Mouse (Mus musculus) MEL (cell line): ENCODE results near the gene Mief1. TPM values are rescaled to one million over a fixed set of nuclear protein-coding genes. Genes with fewer than 3 reads are reported as not detected.

ENCODE experiments used
- DNase-seq: peaks from one replicate; pipeline ENCODE4 v3.0.0; 2011; ENCODE audit warnings: low read depth, low spot score
- H3K27ac ChIP-seq: 2 replicates; pipeline ENCODE4 v1.5.1; 2012; ENCODE audit warnings: low read depth, mild to moderate bottlenecking, control low read depth, low read length, moderate library complexity; ENCODE audit not compliant: control insufficient read depth
- H3K27me3 ChIP-seq, 2 experiments: fragments of 150-350 bp in 1 of 2; sonication (generic) in 1 of 2; 2 replicates each; pipeline ENCODE4 v1.6.1; 2012; ENCODE audit warnings: low read length in 2 of 2, mild to moderate bottlenecking in 2 of 2, improper control_type of control experiment in 1 of 2, moderate library complexity in 1 of 2; ENCODE audit not compliant: insufficient read depth in 2 of 2, control insufficient read depth in 1 of 2
- H3K36me3 ChIP-seq, 2 experiments: 2 replicates each; pipeline ENCODE4 v1.6.1; 2012 to 2014; ENCODE audit warnings: low read length in 2 of 2, improper control_type of control experiment in 1 of 2, inconsistent platforms in 1 of 2, mild to moderate bottlenecking in 1 of 2; ENCODE audit not compliant: insufficient read depth in 2 of 2, control insufficient read depth in 1 of 2
- H3K4me1 ChIP-seq, 2 experiments: fragments of 150-350 bp in 1 of 2; sonication (generic) in 1 of 2; 2 replicates each; pipeline ENCODE4 v1.6.1; 2012; ENCODE audit warnings: low read length in 2 of 2, improper control_type of control experiment in 1 of 2, mild to moderate bottlenecking in 1 of 2; ENCODE audit not compliant: insufficient read depth in 2 of 2, control insufficient read depth in 1 of 2
- H3K4me3 ChIP-seq, 2 experiments: fragments of 150-350 bp in 1 of 2; sonication (generic) in 1 of 2; 2 replicates each; pipeline ENCODE4 v1.5.1; 2012; ENCODE audit warnings: low read depth in 2 of 2, low read length in 2 of 2, mild to moderate bottlenecking in 2 of 2, moderate library complexity in 2 of 2, control low read depth in 1 of 2, improper control_type of control experiment in 1 of 2; ENCODE audit not compliant: control insufficient read depth in 1 of 2, insufficient read depth in 1 of 2
- H3K79me2 ChIP-seq: 2 replicates; pipeline ENCODE4 v1.6.1; 2012; ENCODE audit warnings: mild to moderate bottlenecking, low read length, moderate library complexity; ENCODE audit not compliant: control insufficient read depth, poor library complexity, insufficient read depth
- H3K9ac ChIP-seq: 2 replicates; pipeline ENCODE4 v1.6.1; 2012; ENCODE audit warnings: low read depth, mild to moderate bottlenecking, control low read depth, low read length, moderate library complexity; ENCODE audit not compliant: control insufficient read depth, poor library complexity, severe bottlenecking
- H3K9me3 ChIP-seq: fragments of 150-350 bp; sonication (generic); replicated peaks from 2 replicates; pipeline ENCODE4 v1.6.1; 2012; ENCODE audit warnings: mild to moderate bottlenecking, low read length, improper control_type of control experiment, moderate library complexity; ENCODE audit not compliant: insufficient read depth
- BHLHE40 ChIP-seq: IDR thresholded peaks from 2 replicates; pipeline ENCODE4 v1.6.1; 2012; ENCODE audit warnings: low read depth, mild to moderate bottlenecking, inconsistent platforms, low read length, improper control_type of control experiment, borderline replicate concordance
- CHD1 ChIP-seq: IDR thresholded peaks from 2 replicates; pipeline ENCODE4 v1.6.1; 2012; ENCODE audit warnings: low read depth, mild to moderate bottlenecking, inconsistent platforms, low read length, improper control_type of control experiment
- CHD2 ChIP-seq: IDR thresholded peaks from 2 replicates; pipeline ENCODE4 v1.6.1; 2011; ENCODE audit warnings: low read length, improper control_type of control experiment
- CTCF ChIP-seq, 3 experiments: IDR thresholded peaks in 2 of 3; conservative IDR thresholded peaks in 1 of 3; 2 replicates each; pipeline ENCODE4 v1.5.1; 2011 to 2012; ENCODE audit warnings: low read length in 3 of 3, low read depth in 2 of 3, mild to moderate bottlenecking in 2 of 3, improper control_type of control experiment in 1 of 3, inconsistent platforms in 1 of 3, mixed read lengths in 1 of 3, moderate library complexity in 1 of 3; ENCODE audit not compliant: control insufficient read depth in 1 of 3, insufficient read depth in 1 of 3, poor library complexity in 1 of 3, severe bottlenecking in 1 of 3
- E2F4 ChIP-seq: IDR thresholded peaks from 2 replicates; pipeline ENCODE4 v1.6.1; 2011; ENCODE audit warnings: low read depth, low read length, improper control_type of control experiment, borderline replicate concordance
- ELF1 ChIP-seq: IDR thresholded peaks from 2 replicates; pipeline ENCODE4 v1.6.1; 2014; ENCODE audit warnings: low read depth, mild to moderate bottlenecking, inconsistent platforms, low read length, improper control_type of control experiment, moderate library complexity
- EP300 ChIP-seq, 2 experiments: IDR thresholded peaks; 2 replicates each; pipeline ENCODE4 v1.6.1; 2011; ENCODE audit warnings: improper control_type of control experiment in 2 of 2, low read length in 2 of 2, low read depth in 1 of 2, mild to moderate bottlenecking in 1 of 2
- GABPA ChIP-seq: IDR thresholded peaks from 2 replicates; pipeline ENCODE4 v1.6.1; 2012; ENCODE audit warnings: low read depth, mild to moderate bottlenecking, inconsistent platforms, low read length, improper control_type of control experiment, moderate library complexity
- GATA1 ChIP-seq: IDR thresholded peaks from 2 replicates; pipeline ENCODE4 v1.6.1; 2011; ENCODE audit warnings: low read depth, low read length, improper control_type of control experiment
- HCFC1 ChIP-seq: IDR thresholded peaks from 2 replicates; pipeline ENCODE4 v1.6.1; 2012; ENCODE audit warnings: low read depth, mild to moderate bottlenecking, inconsistent platforms, low read length, improper control_type of control experiment, moderate library complexity
- JUND ChIP-seq: IDR thresholded peaks from 2 replicates; pipeline ENCODE4 v1.6.1; 2011; ENCODE audit warnings: low read depth, mild to moderate bottlenecking, improper control_type of control experiment, low read length
- KAT2A ChIP-seq: conservative IDR thresholded peaks from 2 replicates; pipeline ENCODE4 v1.6.1; 2012; ENCODE audit warnings: low read depth, low read length, improper control_type of control experiment, inconsistent platforms
- MAFK ChIP-seq: IDR thresholded peaks from 2 replicates; pipeline ENCODE4 v1.6.1; 2011; ENCODE audit warnings: low read depth, mild to moderate bottlenecking, low read length, improper control_type of control experiment, borderline replicate concordance
- MAX ChIP-seq: IDR thresholded peaks from 2 replicates; pipeline ENCODE4 v1.6.1; 2011; ENCODE audit warnings: low read length, improper control_type of control experiment
- MAZ ChIP-seq: IDR thresholded peaks from 2 replicates; pipeline ENCODE4 v1.6.1; 2012; ENCODE audit warnings: low read depth, mild to moderate bottlenecking, inconsistent platforms, low read length, improper control_type of control experiment
- MEF2A ChIP-seq: IDR thresholded peaks from 2 replicates; pipeline ENCODE4 v1.6.1; 2014; ENCODE audit warnings: low read depth, mild to moderate bottlenecking, inconsistent platforms, low read length, improper control_type of control experiment; ENCODE audit not compliant: poor library complexity, insufficient replicate concordance, severe bottlenecking; ENCODE audit errors: extremely low read depth
- MXI1 ChIP-seq: IDR thresholded peaks from 2 replicates; pipeline ENCODE4 v1.6.1; 2011; ENCODE audit warnings: mild to moderate bottlenecking, low read depth, low read length, improper control_type of control experiment
- MYB ChIP-seq: IDR thresholded peaks from 2 replicates; pipeline ENCODE4 v1.6.1; 2011; ENCODE audit warnings: mild to moderate bottlenecking, low read depth, low read length, improper control_type of control experiment
- MYC ChIP-seq: IDR thresholded peaks from 2 replicates; pipeline ENCODE4 v1.6.1; 2011; ENCODE audit warnings: low read depth, mild to moderate bottlenecking, low read length, improper control_type of control experiment, moderate library complexity
- NELFE ChIP-seq: IDR thresholded peaks from 2 replicates; pipeline ENCODE4 v1.6.1; 2011; ENCODE audit warnings: low read depth, low read length, improper control_type of control experiment
- NRF1 ChIP-seq: IDR thresholded peaks from 2 replicates; pipeline ENCODE4 v1.6.1; 2014; ENCODE audit warnings: low read depth, mild to moderate bottlenecking, inconsistent platforms, low read length, improper control_type of control experiment, moderate library complexity; ENCODE audit not compliant: poor library complexity, insufficient read depth, severe bottlenecking
- POLR2A ChIP-seq, 2 experiments: IDR thresholded peaks; 2 replicates each; pipeline ENCODE4 v1.6.1; 2011 to 2012; ENCODE audit warnings: low read length in 2 of 2, mild to moderate bottlenecking in 2 of 2, control low read depth in 1 of 2, improper control_type of control experiment in 1 of 2, low read depth in 1 of 2, moderate library complexity in 1 of 2; ENCODE audit not compliant: control insufficient read depth in 1 of 2, insufficient read depth in 1 of 2, poor library complexity in 1 of 2
- POLR2AphosphoS2 ChIP-seq: IDR thresholded peaks from 2 replicates; pipeline ENCODE4 v1.6.1; 2011; ENCODE audit warnings: low read length, improper control_type of control experiment
- POLR2AphosphoS5 ChIP-seq: IDR thresholded peaks from 2 replicates; pipeline ENCODE4 v1.6.1; 2012; ENCODE audit warnings: low read depth, borderline replicate concordance, mild to moderate bottlenecking, inconsistent platforms, low read length, moderate library complexity, mixed read lengths
- RAD21 ChIP-seq: IDR thresholded peaks from 2 replicates; pipeline ENCODE4 v1.6.1; 2011; ENCODE audit warnings: mild to moderate bottlenecking, low read depth, low read length, improper control_type of control experiment
- RCOR1 ChIP-seq: IDR thresholded peaks from 2 replicates; pipeline ENCODE4 v1.6.1; 2012; ENCODE audit warnings: low read depth, mild to moderate bottlenecking, inconsistent platforms, low read length, improper control_type of control experiment
- SIN3A ChIP-seq: IDR thresholded peaks from 2 replicates; pipeline ENCODE4 v1.6.1; 2012; ENCODE audit warnings: low read length, improper control_type of control experiment, inconsistent platforms
- SMC3 ChIP-seq: IDR thresholded peaks from 2 replicates; pipeline ENCODE4 v1.6.1; 2011; ENCODE audit warnings: low read depth, low read length, improper control_type of control experiment
- TAL1 ChIP-seq: IDR thresholded peaks from 2 replicates; pipeline ENCODE4 v1.6.1; 2012; ENCODE audit warnings: mild to moderate bottlenecking, inconsistent platforms, low read length, moderate library complexity, mixed read lengths
- TBP ChIP-seq: IDR thresholded peaks from 2 replicates; pipeline ENCODE4 v1.8.0; 2011; ENCODE audit warnings: low read depth, low read length, improper control_type of control experiment
- TCF12 ChIP-seq: IDR thresholded peaks from 2 replicates; pipeline ENCODE4 v1.6.1; 2014; ENCODE audit warnings: low read depth, mild to moderate bottlenecking, inconsistent platforms, low read length, improper control_type of control experiment, moderate library complexity
- UBTF ChIP-seq: IDR thresholded peaks from 2 replicates; pipeline ENCODE4 v1.6.1; 2012; ENCODE audit warnings: low read depth, mild to moderate bottlenecking, inconsistent platforms, low read length, improper control_type of control experiment, moderate library complexity, borderline replicate concordance; ENCODE audit not compliant: insufficient read depth
- USF1 ChIP-seq: IDR thresholded peaks from 2 replicates; pipeline ENCODE4 v1.6.1; 2014; ENCODE audit warnings: low read depth, mild to moderate bottlenecking, inconsistent platforms, low read length, improper control_type of control experiment, moderate library complexity
- USF2 ChIP-seq, 2 experiments: IDR thresholded peaks; 2 replicates each; pipeline ENCODE4 v1.6.1; 2011 to 2012; ENCODE audit warnings: improper control_type of control experiment in 2 of 2, low read length in 2 of 2, borderline replicate concordance in 1 of 2, inconsistent platforms in 1 of 2, low read depth in 1 of 2, mild to moderate bottlenecking in 1 of 2; ENCODE audit not compliant: insufficient read depth in 1 of 2
- ZC3H11A ChIP-seq: IDR thresholded peaks from 2 replicates; pipeline ENCODE4 v1.6.1; 2012; ENCODE audit warnings: low read depth, mild to moderate bottlenecking, inconsistent platforms, low read length, improper control_type of control experiment
- ZKSCAN1 ChIP-seq: IDR thresholded peaks from 2 replicates; pipeline ENCODE4 v1.6.1; 2012; ENCODE audit warnings: low read depth, mild to moderate bottlenecking, inconsistent platforms, low read length, improper control_type of control experiment, moderate library complexity
- ZMIZ1 ChIP-seq: IDR thresholded peaks from 2 replicates; pipeline ENCODE4 v1.6.1; 2012; ENCODE audit warnings: low read depth, mild to moderate bottlenecking, inconsistent platforms, low read length, improper control_type of control experiment, moderate library complexity
- polyA plus RNA-seq, 2 experiments: library from polyadenylated mRNA; stranded (reverse) in 1 of 2; unstranded in 1 of 2; fragments of >175 nt in 1 of 2; fragments of >200 nt in 1 of 2; gene quantifications; 2 replicates each; pipeline versions ENCODE4 v1.2.1 to v1.2.4; 2012; ENCODE audit warnings: low replicate concordance in 2 of 2, low read depth in 1 of 2; ENCODE audit not compliant: insufficient read length in 2 of 2, insufficient read depth in 1 of 2, missing spikeins in 1 of 2
- total RNA-seq: library from RNA; depleted of rRNA; stranded (reverse); fragments of 300-350 nt; gene quantifications from 2 replicates; pipeline ENCODE4 v1.2.3, GENCODE M21; 2012

Gene Mief1
- total and polyA plus RNA-seq, 3 experiments, result 34.6 to 41.5 TPM; not detected in 1

DNA sequence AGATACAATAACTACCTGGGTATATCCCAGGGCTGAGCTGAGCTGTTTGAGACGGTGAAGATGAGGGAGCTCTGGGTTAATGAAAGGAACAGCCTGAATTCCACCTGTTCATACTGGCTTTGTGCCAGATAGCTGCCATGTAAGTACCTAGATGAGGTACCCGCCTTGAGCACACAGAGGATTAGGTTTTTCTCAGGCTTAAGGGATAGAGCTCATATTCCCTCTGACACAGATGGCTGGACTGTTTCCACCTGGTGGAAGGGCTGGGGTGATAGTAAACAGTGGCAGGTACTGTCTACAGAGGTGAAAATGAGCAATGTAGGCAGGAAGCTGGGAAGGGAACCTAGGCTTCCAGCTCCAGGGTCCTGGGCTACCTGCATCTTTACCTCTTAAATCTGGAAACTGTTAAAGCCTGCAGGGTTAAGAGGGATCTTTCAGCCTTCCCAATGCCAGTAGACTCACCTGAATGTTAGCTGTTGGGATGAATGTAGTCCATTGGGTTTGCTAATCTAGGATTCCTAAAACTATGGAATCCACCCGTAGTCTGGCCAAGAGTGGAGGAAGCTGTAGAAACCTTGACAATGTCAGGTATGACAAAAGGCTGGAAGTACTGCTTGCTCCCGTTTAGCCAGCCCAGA, 23.9 kb downstream of the Mief1 start:
- Histone ChIP-seq H3K79me2 (peaks cover 27% of the 10 kb centered on the region), H3K36me3 (peaks cover 7 to 11% of the 10 kb centered on the region in 2 experiments; a peak in 3 of 4 replicates), H3K9me3 (no peaks in the 10 kb centered on the region), H3K27ac (peak overlapping the region; percentile 95), H3K27me3 (no peaks in the 10 kb centered on the region), H3K4me3 (no peak overlapping the region; a peak in 1 of 4 replicates), H3K9ac (peak overlapping the region; percentile 93), H3K4me1 (peaks cover 0 to 11% of the 10 kb centered on the region in 2 experiments; a peak in 2 of 4 replicates)
- peak; percentile 65 for DNase-seq
- TF ChIP-seq NRF1, result no peak
- TF ChIP-seq TBP, result no peak
- no peak for TF ChIP-seq USF1
- TF ChIP-seq MAZ, result no peak
- peak; percentile 96 for TF ChIP-seq POLR2AphosphoS2
- no peak for TF ChIP-seq CHD1
- TF ChIP-seq MAFK, result no peak
- TF ChIP-seq ZMIZ1, result peak; percentile 48; the same call in 1 of the 2 replicates
- no peak for TF ChIP-seq MYC
- no peak for TF ChIP-seq RAD21
- TF ChIP-seq BHLHE40, result no peak
- TF ChIP-seq NELFE, result no peak
- no peak for TF ChIP-seq GABPA
- no peak for TF ChIP-seq RCOR1
- peak; percentile 39; the same call in 1 of the 2 replicates for TF ChIP-seq POLR2AphosphoS5
- TF ChIP-seq CHD2, result peak; percentile 40
- TF ChIP-seq ELF1, result no peak
- no peak for TF ChIP-seq USF2 (IDR thresholded peaks at IDR 0.05; ENCODE audit: borderline replicate concordance in 1 of 2, insufficient read depth in 1 of 2, low read depth in 1 of 2, low read length in 2 of 2)
- no peak; the same call in none of the 2 replicates for TF ChIP-seq SMC3
- TF ChIP-seq MXI1, result no peak
- TF ChIP-seq HCFC1, result no peak
- no peak for TF ChIP-seq MAX
- TF ChIP-seq ZC3H11A, result no peak
- TF ChIP-seq MYB, result 0 out of 2 replicates have a peak, but pooled peaks have one; percentile 7
- no peak for TF ChIP-seq CTCF (IDR thresholded peaks at IDR 0.05 in 2 of 3, conservative IDR thresholded peaks at IDR 0.05 in 1 of 3; ENCODE audit: control insufficient read depth in 1 of 3, insufficient read depth in 1 of 3, low read depth in 2 of 3, low read length in 3 of 3, poor library complexity in 1 of 3, severe bottlenecking in 1 of 3)
- no peak for TF ChIP-seq UBTF
- TF ChIP-seq E2F4, result no peak
- no peak for TF ChIP-seq GATA1
- TF ChIP-seq POLR2A (IDR thresholded peaks at IDR 0.05; ENCODE audit: control insufficient read depth in 1 of 2, insufficient read depth in 1 of 2, low read depth in 1 of 2, low read length in 2 of 2, poor library complexity in 1 of 2), result peak; percentile 2 to 80; a peak in 2 of 4 replicates
- no peak for TF ChIP-seq SIN3A
- no peak for TF ChIP-seq TAL1
- no peak for TF ChIP-seq KAT2A
- no peak for TF ChIP-seq ZKSCAN1
- TF ChIP-seq MEF2A, result no peak
- no peak for TF ChIP-seq JUND
- no peak for TF ChIP-seq TCF12
- TF ChIP-seq EP300 (IDR thresholded peaks at IDR 0.05; ENCODE audit: low read depth in 1 of 2, low read length in 2 of 2), result no peak
